Mouse (Mus musculus): ENCODE results near the gene Trp53rkb.
"Not testable (repeated sequence)": the region's sequence is repeated elsewhere in the genome, so short reads cannot be mapped to it uniquely, and the experiment has no call there.

Gene Trp53rkb

GRCm38 (mm10) chr2:166792355-166792754 is at the start of gene Trp53rkb:
Gene Trp53rkb, plus strand, starts transcription at chr2:166792531.
- no peak for DNase-seq (ENCODE audit: low spot score in 2 of 2)

GRCm38 (mm10) chr2:166743504-166743903 is 48.8 kb upstream of the Trp53rkb start:
- no peak for DNase-seq (ENCODE audit: low spot score in 2 of 2)

GRCm38 (mm10) chr2:166744433-166744832 is 47.9 kb upstream of the Trp53rkb start:
- no peak for DNase-seq (ENCODE audit: low spot score in 2 of 2)

- no peak for DNase-seq (ENCODE audit: low spot score in 2 of 2)
Observed at GRCm38 (mm10) chr2:166745849-166746248, 46.5 kb upstream of the Trp53rkb start.

GRCm38 (mm10) chr2:166746261-166746913 is 45.9 kb upstream of the Trp53rkb start:
- not testable (repeated sequence) for DNase-seq (ENCODE audit: low spot score in 2 of 2)

GRCm38 (mm10) chr2:166750620-166751191 is 41.6 kb upstream of the Trp53rkb start:
- no peak for DNase-seq (ENCODE audit: low spot score in 2 of 2)

- no peak for DNase-seq (ENCODE audit: low spot score in 2 of 2)
Observed at GRCm38 (mm10) chr2:166754194-166754593, 38.1 kb upstream of the Trp53rkb start.

- DNase-seq (ENCODE audit: low spot score in 2 of 2) = no peak
Observed at GRCm38 (mm10) chr2:166754760-166755159, 37.6 kb upstream of the Trp53rkb start.

GRCm38 (mm10) chr2:166757969-166758368 is 34.4 kb upstream of the Trp53rkb start:
- DNase-seq (ENCODE audit: low spot score in 2 of 2) = no peak

GRCm38 (mm10) chr2:166764051-166764450 is 28.3 kb upstream of the Trp53rkb start:
- DNase-seq (ENCODE audit: low spot score in 2 of 2) = no peak

- DNase-seq (ENCODE audit: low spot score in 2 of 2) = no peak
Observed at GRCm38 (mm10) chr2:166767591-166767990, 24.7 kb upstream of the Trp53rkb start.

GRCm38 (mm10) chr2:166771396-166771795 is 20.9 kb upstream of the Trp53rkb start:
- no peak for DNase-seq (ENCODE audit: low spot score in 2 of 2)

- no peak for DNase-seq (ENCODE audit: low spot score in 2 of 2)
Observed at GRCm38 (mm10) chr2:166773587-166773986, 18.7 kb upstream of the Trp53rkb start.

- no peak for DNase-seq (ENCODE audit: low spot score in 2 of 2)
Observed at GRCm38 (mm10) chr2:166774275-166774674, 18.1 kb upstream of the Trp53rkb start.

GRCm38 (mm10) chr2:166775357-166775893 is 16.9 kb upstream of the Trp53rkb start:
- no peak for DNase-seq (ENCODE audit: low spot score in 2 of 2)

- no peak for DNase-seq (ENCODE audit: low spot score in 2 of 2)
Observed at GRCm38 (mm10) chr2:166776272-166776671, 16.1 kb upstream of the Trp53rkb start.

GRCm38 (mm10) chr2:166779956-166780355 is 12.4 kb upstream of the Trp53rkb start:
- no peak for DNase-seq (ENCODE audit: low spot score in 2 of 2)

- DNase-seq (ENCODE audit: low spot score in 2 of 2) = peak in 1 of 2 experiments; percentile 84
Observed at GRCm38 (mm10) chr2:166780980-166781578, 11.3 kb upstream of the Trp53rkb start.

GRCm38 (mm10) chr2:166784376-166784775 is 8.0 kb upstream of the Trp53rkb start:
- DNase-seq (ENCODE audit: low spot score in 2 of 2) = no peak

- peak; percentile 80 to 93 for DNase-seq (ENCODE audit: low spot score in 2 of 2)
Observed at GRCm38 (mm10) chr2:166786353-166787004, 5.9 kb upstream of the Trp53rkb start.

- DNase-seq (ENCODE audit: low spot score in 2 of 2) = no peak
Observed at GRCm38 (mm10) chr2:166791738-166792137, 593 bp upstream of the Trp53rkb start.

- DNase-seq (ENCODE audit: low spot score in 2 of 2) = peak in 1 of 2 experiments; percentile 85
Observed at GRCm38 (mm10) chr2:166793542-166794214, 1.3 kb downstream of the Trp53rkb start.

Measured in left cerebral cortex, adult 9 months (tissue).